Mouse (Mus musculus) midbrain, embryonic 13.5 days (tissue): Measurements from ENCODE around the gene Tmem178. TPM values are rescaled to one million over a fixed set of nuclear protein-coding genes. Genes with fewer than 3 reads are reported as not detected.

Source experiments
- ATAC-seq: fragments of 200-750 bp; cut with Nextera tagmentation; 2 replicates; pipeline ENCODE4 v1.8.0; 2017; ENCODE audit warnings: mild to moderate bottlenecking, moderate TSS enrichment, moderate library complexity
- H3K27ac ChIP-seq: fragments of 300-500 bp; sonication (generic); 2 replicates; pipeline ENCODE4 v1.5.1; 2015; ENCODE audit warnings: inconsistent platforms, mild to moderate bottlenecking, moderate library complexity
- H3K27me3 ChIP-seq: fragments of 300-500 bp; sonication (generic); 2 replicates; pipeline ENCODE4 v1.6.1; 2015; ENCODE audit warnings: mild to moderate bottlenecking, inconsistent platforms
- H3K36me3 ChIP-seq: fragments of 300-500 bp; sonication (generic); 2 replicates; pipeline ENCODE4 v1.6.1; 2015; ENCODE audit warnings: mild to moderate bottlenecking, inconsistent platforms
- H3K4me1 ChIP-seq: fragments of 300-500 bp; sonication (generic); replicated peaks from 2 replicates; pipeline ENCODE4 v1.6.1; 2015; ENCODE audit warnings: inconsistent platforms
- H3K4me2 ChIP-seq: fragments of 300-500 bp; sonication (generic); replicated peaks from 2 replicates; pipeline ENCODE4 v1.6.1; 2015; ENCODE audit warnings: moderate library complexity, mild to moderate bottlenecking, inconsistent platforms
- H3K4me3 ChIP-seq: fragments of 300-500 bp; sonication (generic); replicated peaks from 2 replicates; pipeline ENCODE4 v1.5.1; 2015; ENCODE audit warnings: mild to moderate bottlenecking, inconsistent platforms
- H3K9ac ChIP-seq: fragments of 300-500 bp; sonication (generic); replicated peaks from 2 replicates; pipeline ENCODE4 v1.6.1; 2015; ENCODE audit warnings: mild to moderate bottlenecking, inconsistent platforms
- H3K9me3 ChIP-seq: fragments of 300-500 bp; sonication (generic); 2 replicates; pipeline ENCODE4 v1.6.1; 2016; ENCODE audit warnings: mild to moderate bottlenecking, inconsistent platforms
- WGBS: fragments of 180-500 bp; shearing (Covaris S2); methylation state at CpG from one replicate; pipeline ENCODE4 v1.1.7; 2015; 5-methylcytosine and 5-hydroxymethylcytosine counted together
- polyA plus RNA-seq: library from polyadenylated mRNA; unstranded; fragments of >200 nt; fragmentation: Nextera tagmentation; extraction: Ambion mirVana; gene quantifications from 2 replicates; pipeline ENCODE4 v1.2.1, GENCODE M21; 2015

Gene Tmem178
- polyA plus RNA-seq, 1 experiment from 2014 or later: 32.0 TPM

GRCm38 (mm10) chr17:80947075-80947960 lies 2.9 kb downstream of the Tmem178 start:
- H3K4me1 ChIP-seq: peaks cover 37% of the 10 kb centered on the region
- no peak overlapping the region for H3K27ac ChIP-seq

GRCm38 (mm10) chr17:80949382-80949781 lies 5.0 kb downstream of the Tmem178 start:
- 76% methylated on average over 7 of the region's 7 CpGs for WGBS
- Histone ChIP-seq H3K9me3 (no peaks in the 10 kb centered on the region), H3K4me1 (peaks cover 42% of the 10 kb centered on the region), H3K27me3 (no peaks in the 10 kb centered on the region), H3K9ac (no peak overlapping the region), H3K27ac (no peak overlapping the region), H3K4me2 (no peak overlapping the region), H3K4me3 (no peak overlapping the region), H3K36me3 (no peaks in the 10 kb centered on the region)
- ATAC-seq: no peak

More at GRCm38 (mm10) chr17:80947075-80947960, 2.9 kb downstream of the Tmem178 start:
- Histone ChIP-seq H3K9ac (no peak overlapping the region; the same call in 1 of the 2 replicates), H3K4me3 (peak overlapping the region; percentile 45), H3K27me3 (no peaks in the 10 kb centered on the region), H3K36me3 (no peaks in the 10 kb centered on the region), H3K9me3 (no peaks in the 10 kb centered on the region), H3K4me2 (peak overlapping the region; percentile 60)
- no peak for ATAC-seq
- WGBS: 85% methylated on average over 12 of the region's 12 CpGs

GRCm38 (mm10) chr17:80949895-80950294 lies 5.5 kb downstream of the Tmem178 start:
- no peak overlapping the region for H3K4me2 ChIP-seq
- 88% methylated on average over 10 of the region's 10 CpGs for WGBS
- no peak overlapping the region for H3K9ac ChIP-seq
- no peak overlapping the region for H3K4me3 ChIP-seq
- H3K9me3 ChIP-seq: no peaks in the 10 kb centered on the region
- peaks cover 42% of the 10 kb centered on the region for H3K4me1 ChIP-seq
- H3K36me3 ChIP-seq: no peaks in the 10 kb centered on the region
- ATAC-seq: no peak
- H3K27ac ChIP-seq: no peak overlapping the region
- H3K27me3 ChIP-seq: no peaks in the 10 kb centered on the region

GRCm38 (mm10) chr17:80952305-80952704 lies 7.9 kb downstream of the Tmem178 start:
- 0 out of 2 replicates have a peak, but pooled peaks have one; percentile 32 for ATAC-seq
- Histone ChIP-seq H3K9ac (no peak overlapping the region), H3K4me3 (no peak overlapping the region), H3K4me2 (no peak overlapping the region), H3K27ac (0 out of 2 replicates have a peak overlapping the region, but pooled peaks have one; percentile 11), H3K9me3 (no peaks in the 10 kb centered on the region), H3K27me3 (no peaks in the 10 kb centered on the region), H3K36me3 (no peaks in the 10 kb centered on the region), H3K4me1 (peaks cover 40% of the 10 kb centered on the region)
- WGBS: 49% methylated on average over 7 of the region's 7 CpGs

- Histone ChIP-seq H3K4me2 (0 out of 2 replicates have a peak overlapping the region, but pooled peaks have one; percentile 5), H3K4me3 (no peak overlapping the region), H3K9me3 (peaks cover 4% of the 10 kb centered on the region), H3K4me1 (peaks cover 38% of the 10 kb centered on the region), H3K9ac (no peak overlapping the region), H3K27ac (peak overlapping the region; percentile 39; the same call in 1 of the 2 replicates), H3K27me3 (no peaks in the 10 kb centered on the region), H3K36me3 (no peaks in the 10 kb centered on the region)
- ATAC-seq: no peak
- 54% methylated on average over 7 of the region's 7 CpGs for WGBS
Measured at GRCm38 (mm10) chr17:80955415-80955814, 11.0 kb downstream of the Tmem178 start.

GRCm38 (mm10) chr17:80955998-80956811 lies 11.8 kb downstream of the Tmem178 start:
- H3K27ac ChIP-seq: peak overlapping the region; percentile 39; the same call in 1 of the 2 replicates
- no peaks in the 10 kb centered on the region for H3K36me3 ChIP-seq
- peaks cover 7% of the 10 kb centered on the region for H3K9me3 ChIP-seq
- WGBS: 72% methylated on average over 10 of the region's 10 CpGs
- 0 out of 2 replicates have a peak overlapping the region, but pooled peaks have one; percentile 5 for H3K4me2 ChIP-seq
- no peaks in the 10 kb centered on the region for H3K27me3 ChIP-seq
- no peak overlapping the region for H3K9ac ChIP-seq
- H3K4me1 ChIP-seq: peaks cover 38% of the 10 kb centered on the region
- no peak overlapping the region for H3K4me3 ChIP-seq
- ATAC-seq: peak; percentile 60

- 88% methylated on average over 6 of the region's 6 CpGs for WGBS
- Histone ChIP-seq H3K4me3 (no peak overlapping the region), H3K9me3 (peaks cover 7% of the 10 kb centered on the region)
Measured at GRCm38 (mm10) chr17:80958332-80958731, 13.9 kb downstream of the Tmem178 start.

GRCm38 (mm10) chr17:80959840-80960239 lies 15.4 kb downstream of the Tmem178 start:
- H3K9me3 ChIP-seq: peaks cover 7% of the 10 kb centered on the region
- no peak overlapping the region for H3K27ac ChIP-seq
- H3K36me3 ChIP-seq: no peaks in the 10 kb centered on the region
- H3K4me1 ChIP-seq: peaks cover 17% of the 10 kb centered on the region
- no peaks in the 10 kb centered on the region for H3K27me3 ChIP-seq
- ATAC-seq: no peak
- 84% methylated on average over 2 of the region's 2 CpGs for WGBS
- no peak overlapping the region for H3K9ac ChIP-seq
- H3K4me3 ChIP-seq: no peak overlapping the region
- H3K4me2 ChIP-seq: no peak overlapping the region

More at GRCm38 (mm10) chr17:80958332-80958731, 13.9 kb downstream of the Tmem178 start:
- H3K36me3 ChIP-seq: no peaks in the 10 kb centered on the region
- H3K27ac ChIP-seq: no peak overlapping the region
- peaks cover 20% of the 10 kb centered on the region for H3K4me1 ChIP-seq
- no peak overlapping the region for H3K4me2 ChIP-seq
- H3K9ac ChIP-seq: no peak overlapping the region
- H3K27me3 ChIP-seq: no peaks in the 10 kb centered on the region
- no peak for ATAC-seq

- WGBS: 53% methylated on average over 7 of the region's 7 CpGs
- H3K4me2 ChIP-seq: no peak overlapping the region
- H3K4me3 ChIP-seq: no peak overlapping the region
- no peaks in the 10 kb centered on the region for H3K36me3 ChIP-seq
- no peak for ATAC-seq
- peaks cover 47% of the 10 kb centered on the region for H3K4me1 ChIP-seq
- H3K27me3 ChIP-seq: no peaks in the 10 kb centered on the region
- 0 out of 2 replicates have a peak overlapping the region, but pooled peaks have one; percentile 14 for H3K27ac ChIP-seq
- H3K9me3 ChIP-seq: no peaks in the 10 kb centered on the region
- H3K9ac ChIP-seq: no peak overlapping the region
Measured at GRCm38 (mm10) chr17:80967475-80967874, 23.0 kb downstream of the Tmem178 start.

GRCm38 (mm10) chr17:80969643-80970619 lies 25.5 kb downstream of the Tmem178 start:
- Histone ChIP-seq H3K27ac (peak overlapping the region; percentile 59), H3K9me3 (no peaks in the 10 kb centered on the region), H3K9ac (no peak overlapping the region), H3K4me1 (peaks cover 43% of the 10 kb centered on the region), H3K4me3 (no peak overlapping the region), H3K27me3 (no peaks in the 10 kb centered on the region), H3K4me2 (peak overlapping the region; percentile 7; the same call in 1 of the 2 replicates), H3K36me3 (no peaks in the 10 kb centered on the region; the same call in 1 of the 2 replicates)
- WGBS: 44% methylated on average over 18 of the region's 18 CpGs
- peak; percentile 94 for ATAC-seq

GRCm38 (mm10) chr17:80970716-80971115 lies 26.3 kb downstream of the Tmem178 start:
- Histone ChIP-seq H3K4me1 (peaks cover 42% of the 10 kb centered on the region), H3K36me3 (no peaks in the 10 kb centered on the region; the same call in 1 of the 2 replicates), H3K9me3 (no peaks in the 10 kb centered on the region), H3K27ac (peak overlapping the region; percentile 59), H3K4me2 (no peak overlapping the region), H3K27me3 (no peaks in the 10 kb centered on the region), H3K9ac (no peak overlapping the region), H3K4me3 (no peak overlapping the region)
- 62% methylated on average over 10 of the region's 10 CpGs for WGBS
- ATAC-seq: no peak
